Mouse (Mus musculus): Measurements from ENCODE around the gene Slf1. TPM values are rescaled to one million over a fixed set of nuclear protein-coding genes. Genes with fewer than 3 reads are reported as not detected.

Slf1 gene
- polyA plus RNA-seq, 1 experiment from 2014 or later: 22.5 TPM

GRCm38 (mm10) chr13:77063221-77063620 lies 72.1 kb downstream of the Slf1 start:
- Histone ChIP-seq H3K4me3 (replicated peaks) (no peak overlapping the region), H3K27ac (no peak overlapping the region), H3K9ac (no peak overlapping the region), H3K36me3 (peaks cover 8% of the 10 kb centered on the region; the same call in 1 of the 2 replicates), H3K4me1 (replicated peaks) (no peaks in the 10 kb centered on the region), H3K27me3 (no peaks in the 10 kb centered on the region), H3K4me2 (no peak overlapping the region), H3K9me3 (replicated peaks) (no peaks in the 10 kb centered on the region)
- DNase-seq: no peak
- WGBS (ENCODE audit: insufficient replicate concordance): 79% methylated on average over 1 of the region's 1 CpGs
- no peak for ATAC-seq (ENCODE audit: low read depth)

DNA sequence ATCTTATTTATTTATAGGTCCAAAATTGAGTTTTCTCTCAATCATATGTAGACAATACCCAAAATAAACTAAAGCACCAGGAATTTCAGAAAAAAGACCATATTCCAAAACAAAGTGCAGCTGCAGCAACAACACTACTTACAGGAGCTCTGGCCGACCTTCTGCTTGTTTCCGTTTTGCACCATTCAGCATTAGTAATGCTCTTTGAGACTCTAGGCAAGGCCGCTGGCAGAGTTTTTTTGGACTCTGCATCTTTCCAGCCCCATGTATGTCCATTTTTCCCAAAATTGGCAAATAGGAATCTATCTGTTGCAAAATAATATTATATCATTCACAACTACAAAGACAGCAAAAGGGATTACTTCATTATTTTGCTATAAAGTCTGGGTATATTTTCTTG lies 85.5 kb downstream of the Slf1 start:
- H3K4me3 ChIP-seq (replicated peaks): no peak overlapping the region
- H3K4me2 ChIP-seq: no peak overlapping the region
- no peak for DNase-seq
- peaks cover 6% of the 10 kb centered on the region; the same call in 1 of the 2 replicates for H3K36me3 ChIP-seq
- no peak for ATAC-seq (ENCODE audit: low read depth)
- WGBS (ENCODE audit: insufficient replicate concordance): 80% methylated on average over 3 of the region's 3 CpGs
- no peaks in the 10 kb centered on the region for H3K9me3 ChIP-seq (replicated peaks)
- no peaks in the 10 kb centered on the region for H3K27me3 ChIP-seq
- no peak overlapping the region for H3K27ac ChIP-seq
- no peaks in the 10 kb centered on the region for H3K4me1 ChIP-seq (replicated peaks)
- H3K9ac ChIP-seq: no peak overlapping the region

DNA sequence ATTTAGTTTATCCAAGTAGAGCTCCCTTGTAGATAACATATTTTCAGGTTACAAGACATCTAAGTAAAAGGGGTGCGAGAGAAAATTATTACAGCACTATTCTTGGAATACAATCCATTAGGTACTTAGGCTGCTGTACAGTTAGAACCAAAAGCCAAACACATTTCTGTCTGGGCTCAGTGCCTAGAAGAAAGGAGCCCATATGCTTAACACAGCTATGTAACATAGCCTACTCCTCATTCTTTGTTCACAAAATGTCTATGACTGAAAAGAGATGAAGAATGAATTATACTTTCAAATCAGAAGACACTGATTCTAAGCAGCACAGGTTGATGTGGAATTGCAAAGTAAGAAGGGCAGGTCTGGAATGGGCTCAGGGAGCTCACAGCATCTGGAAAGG lies 86.8 kb downstream of the Slf1 start:
- no peak for DNase-seq
- Histone ChIP-seq H3K4me1 (replicated peaks) (no peaks in the 10 kb centered on the region), H3K4me2 (no peak overlapping the region), H3K9ac (no peak overlapping the region), H3K36me3 (peaks cover 6% of the 10 kb centered on the region; the same call in 1 of the 2 replicates), H3K27ac (no peak overlapping the region), H3K9me3 (replicated peaks) (no peaks in the 10 kb centered on the region), H3K4me3 (replicated peaks) (no peak overlapping the region), H3K27me3 (no peaks in the 10 kb centered on the region)
- 90% methylated on average over 1 of the region's 1 CpGs for WGBS (ENCODE audit: insufficient replicate concordance)
- no peak for ATAC-seq (ENCODE audit: low read depth)

DNA sequence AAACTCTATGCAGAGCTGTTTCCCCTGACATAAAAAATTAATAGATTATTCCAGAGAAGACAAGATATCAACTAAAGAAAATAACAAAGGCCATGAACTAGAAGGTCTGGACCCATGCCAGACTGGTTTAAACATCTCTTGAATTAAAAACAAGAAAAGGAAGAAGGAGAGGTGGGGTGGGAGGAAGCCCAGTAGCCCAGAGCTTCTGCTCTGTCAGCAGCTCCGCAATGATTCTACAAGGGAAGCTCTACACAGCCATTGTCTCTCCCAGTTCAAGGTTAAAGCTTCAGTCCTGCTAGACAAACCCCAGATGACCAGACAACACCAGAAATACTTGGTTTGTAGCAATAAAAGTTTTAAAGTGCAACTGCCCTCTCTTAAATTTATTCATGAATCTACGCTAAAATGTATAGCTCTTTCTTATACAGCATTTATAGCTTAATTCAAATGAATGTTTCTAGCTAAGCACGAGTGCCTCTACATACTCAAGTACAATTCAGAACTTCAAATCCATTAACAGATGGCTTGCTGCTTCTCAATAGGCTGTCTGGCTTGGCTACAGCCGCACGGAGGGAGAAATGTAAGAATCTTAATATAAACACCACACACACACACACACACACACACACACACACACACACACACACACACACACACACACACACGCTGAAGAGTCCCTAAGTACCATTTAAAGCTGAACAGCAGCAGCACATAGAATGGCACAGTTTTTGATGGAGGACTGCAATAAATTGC lies 87.9 kb downstream of the Slf1 start:
- no peaks in the 10 kb centered on the region for H3K27me3 ChIP-seq
- H3K9ac ChIP-seq: no peak overlapping the region
- no peak overlapping the region for H3K27ac ChIP-seq
- H3K4me2 ChIP-seq: no peak overlapping the region
- 85% methylated on average over 6 of the region's 6 CpGs for WGBS (ENCODE audit: insufficient replicate concordance)
- H3K36me3 ChIP-seq: peaks cover 9% of the 10 kb centered on the region
- no peaks in the 10 kb centered on the region for H3K4me1 ChIP-seq (replicated peaks)
- no peak for ATAC-seq (ENCODE audit: low read depth)
- no peaks in the 10 kb centered on the region for H3K9me3 ChIP-seq (replicated peaks)
- H3K4me3 ChIP-seq (replicated peaks): no peak overlapping the region
- DNase-seq: no peak

DNA sequence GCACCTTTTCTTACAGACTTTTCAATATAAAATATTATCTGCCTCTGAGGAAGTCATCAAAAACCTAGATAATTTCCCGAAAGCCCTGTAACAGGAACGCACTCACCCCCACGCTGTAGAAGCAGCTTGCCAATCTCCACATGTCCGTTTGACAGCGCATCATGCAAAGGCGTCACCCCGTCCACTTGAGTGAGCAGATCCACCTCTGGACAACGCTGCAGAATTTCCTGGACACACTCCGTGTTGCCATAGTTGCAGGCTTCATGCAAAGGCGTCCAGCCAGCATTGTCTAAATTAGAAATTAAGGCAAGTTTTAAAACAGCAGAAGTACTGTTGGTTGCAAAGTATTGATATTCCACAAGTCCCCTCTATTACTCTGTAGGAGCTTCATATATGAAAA lies 88.9 kb downstream of the Slf1 start:
- H3K4me1 ChIP-seq (replicated peaks): no peaks in the 10 kb centered on the region
- DNase-seq (no peak), ATAC-seq (ENCODE audit: low read depth) (no peak)
- no peaks in the 10 kb centered on the region for H3K27me3 ChIP-seq
- H3K9ac ChIP-seq: no peak overlapping the region
- H3K27ac ChIP-seq: no peak overlapping the region
- WGBS (ENCODE audit: insufficient replicate concordance): 78% methylated on average over 10 of the region's 10 CpGs
- no peak overlapping the region for H3K4me2 ChIP-seq
- H3K4me3 ChIP-seq (replicated peaks): no peak overlapping the region
- H3K9me3 ChIP-seq (replicated peaks): no peaks in the 10 kb centered on the region
- peaks cover 9% of the 10 kb centered on the region for H3K36me3 ChIP-seq

GRCm38 (mm10) chr13:77045375-77045774 lies 89.9 kb downstream of the Slf1 start:
- no peak for ATAC-seq (ENCODE audit: low read depth)
- H3K4me1 ChIP-seq (replicated peaks): no peaks in the 10 kb centered on the region
- 79% methylated on average over 1 of the region's 1 CpGs for WGBS (ENCODE audit: insufficient replicate concordance)
- no peak overlapping the region for H3K4me2 ChIP-seq
- no peak for DNase-seq
- no peaks in the 10 kb centered on the region for H3K27me3 ChIP-seq
- H3K27ac ChIP-seq: no peak overlapping the region
- no peaks in the 10 kb centered on the region for H3K9me3 ChIP-seq (replicated peaks)
- H3K4me3 ChIP-seq (replicated peaks): no peak overlapping the region
- peaks cover 9% of the 10 kb centered on the region for H3K36me3 ChIP-seq
- no peak overlapping the region for H3K9ac ChIP-seq

- 68% methylated on average over 1 of the region's 1 CpGs for WGBS (ENCODE audit: insufficient replicate concordance)
These were observed 91.9 kb downstream of the Slf1 start for GRCm38 (mm10) chr13:77043375-77043774.

DNA sequence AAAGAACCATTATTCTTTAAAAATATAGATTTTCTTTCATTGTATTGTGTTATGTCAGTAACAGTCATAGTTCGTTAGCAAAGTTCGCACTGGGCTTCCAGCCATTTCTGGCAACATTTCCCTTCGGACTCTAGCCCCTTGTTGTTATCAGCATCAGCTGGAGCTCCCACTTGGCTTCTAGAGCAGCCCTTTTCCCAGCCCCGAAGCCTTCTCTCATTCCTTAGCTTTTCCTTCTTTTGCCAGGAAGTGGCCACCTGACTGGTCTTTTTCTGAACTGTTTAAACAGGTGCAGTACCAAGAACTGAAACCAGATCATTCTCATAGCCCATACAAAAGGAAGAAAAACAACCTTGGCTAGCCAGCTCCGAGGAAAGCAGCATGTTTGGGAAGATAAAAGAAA lies 105.7 kb downstream of the Slf1 start:
- no peaks in the 10 kb centered on the region for H3K9me3 ChIP-seq (replicated peaks)
- no peak overlapping the region for H3K4me2 ChIP-seq
- no peaks in the 10 kb centered on the region for H3K36me3 ChIP-seq
- 64% methylated on average over 5 of the region's 5 CpGs for WGBS (ENCODE audit: insufficient replicate concordance)
- H3K4me3 ChIP-seq (replicated peaks): no peak overlapping the region
- ATAC-seq (ENCODE audit: low read depth) (no peak), DNase-seq (no peak)
- no peaks in the 10 kb centered on the region for H3K27me3 ChIP-seq
- no peaks in the 10 kb centered on the region for H3K4me1 ChIP-seq (replicated peaks)
- no peak overlapping the region for H3K9ac ChIP-seq
- no peak overlapping the region for H3K27ac ChIP-seq

More at GRCm38 (mm10) chr13:77043375-77043774, 91.9 kb downstream of the Slf1 start:
- H3K36me3 ChIP-seq: peaks cover 6% of the 10 kb centered on the region
- ATAC-seq (ENCODE audit: low read depth) (no peak), DNase-seq (no peak)
- H3K9me3 ChIP-seq (replicated peaks): no peaks in the 10 kb centered on the region
- no peak overlapping the region for H3K4me2 ChIP-seq
- no peak overlapping the region for H3K9ac ChIP-seq
- H3K4me1 ChIP-seq (replicated peaks): no peaks in the 10 kb centered on the region
- H3K27me3 ChIP-seq: no peaks in the 10 kb centered on the region
- no peak overlapping the region for H3K4me3 ChIP-seq (replicated peaks)
- H3K27ac ChIP-seq: no peak overlapping the region

DNA sequence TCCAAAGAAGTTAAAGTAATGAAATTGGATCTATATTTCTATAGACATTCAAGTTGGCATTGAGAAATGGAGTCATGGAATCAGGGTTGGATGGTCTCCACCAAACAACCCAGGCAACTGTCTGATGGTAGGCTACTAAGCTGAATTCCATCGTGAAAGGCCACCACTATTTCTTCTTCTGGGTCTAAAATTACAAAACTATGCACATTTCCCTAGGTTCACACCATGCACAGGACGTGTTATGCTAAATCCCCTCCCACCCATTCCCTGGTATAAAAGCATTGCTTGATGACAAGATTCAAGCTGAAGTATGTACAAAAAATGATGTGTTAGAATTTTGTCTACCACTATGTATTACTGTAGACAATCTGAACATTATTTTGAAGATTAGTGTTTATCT lies 116.4 kb downstream of the Slf1 start:
- WGBS (ENCODE audit: insufficient replicate concordance): 64% methylated on average over 2 of the region's 2 CpGs
- no peak overlapping the region for H3K4me3 ChIP-seq (replicated peaks)
- H3K9me3 ChIP-seq (replicated peaks): no peaks in the 10 kb centered on the region
- no peaks in the 10 kb centered on the region for H3K27me3 ChIP-seq
- no peaks in the 10 kb centered on the region for H3K36me3 ChIP-seq
- ATAC-seq (ENCODE audit: low read depth) (no peak), DNase-seq (no peak)
- H3K4me1 ChIP-seq (replicated peaks): no peaks in the 10 kb centered on the region
- no peak overlapping the region for H3K27ac ChIP-seq
- no peak overlapping the region for H3K4me2 ChIP-seq
- H3K9ac ChIP-seq: no peak overlapping the region

- Histone ChIP-seq H3K4me3 (replicated peaks) (no peak overlapping the region), H3K9ac (no peak overlapping the region), H3K27ac (no peak overlapping the region), H3K27me3 (no peaks in the 10 kb centered on the region), H3K4me1 (replicated peaks) (no peaks in the 10 kb centered on the region), H3K9me3 (replicated peaks) (no peaks in the 10 kb centered on the region), H3K4me2 (no peak overlapping the region), H3K36me3 (no peaks in the 10 kb centered on the region)
- DNase-seq (no peak), ATAC-seq (ENCODE audit: low read depth) (no peak)
- 55% methylated on average over 1 of the region's 1 CpGs for WGBS (ENCODE audit: insufficient replicate concordance)
These were observed 131.6 kb downstream of the Slf1 start for GRCm38 (mm10) chr13:77003684-77004083.

- no peaks in the 10 kb centered on the region for H3K9me3 ChIP-seq (replicated peaks)
- no peaks in the 10 kb centered on the region for H3K4me1 ChIP-seq (replicated peaks)
- ATAC-seq (ENCODE audit: low read depth) (no peak), DNase-seq (no peak)
- no peaks in the 10 kb centered on the region for H3K27me3 ChIP-seq
- H3K36me3 ChIP-seq: no peaks in the 10 kb centered on the region
- 71% methylated on average over 3 of the region's 3 CpGs for WGBS (ENCODE audit: insufficient replicate concordance)
- H3K9ac ChIP-seq: no peak overlapping the region
- H3K4me3 ChIP-seq (replicated peaks): no peak overlapping the region
- H3K4me2 ChIP-seq: no peak overlapping the region
- H3K27ac ChIP-seq: no peak overlapping the region
These were observed 132.6 kb downstream of the Slf1 start for GRCm38 (mm10) chr13:77002628-77003027.

Data from liver, embryonic 13.5 days (tissue).